Mouse (Mus musculus) granulocyte monocyte progenitor cell, adult 5-6 weeks (primary cell): Measurements from ENCODE around the gene Tekt3. TPM values are rescaled to one million over a fixed set of nuclear protein-coding genes. Genes with fewer than 3 reads are reported as not detected.

Source experiments
- ATAC-seq: replicated peaks from 2 replicates; pipeline ENCODE4 v1.8.0; 2016; ENCODE audit warnings: mild to moderate bottlenecking, moderate TSS enrichment, inconsistent platforms; ENCODE audit not compliant: poor library complexity, severe bottlenecking
- total RNA-seq, 2 experiments: library from RNA; stranded (forward) in 1 of 2; stranded (reverse) in 1 of 2; fragments of 200-712, 200-1000 nt in 1 of 2; fragments of >200 nt in 1 of 2; fragmentation: Nextera tagmentation in 1 of 2; gene quantifications; 2 replicates each; pipeline ENCODE4 v1.2.3; 2014 to 2017

Gene Tekt3
- total RNA-seq, 2 experiments from 2014 or later, result not detected

- ATAC-seq, result no peak
These were observed 80.9 kb downstream of the Tekt3 start for GRCm38 (mm10) chr11:63142311-63142710.

GRCm38 (mm10) chr11:63142816-63143215 lies 81.4 kb downstream of the Tekt3 start:
- no peak for ATAC-seq

GRCm38 (mm10) chr11:63143486-63143885 lies 82.0 kb downstream of the Tekt3 start:
- ATAC-seq, result no peak

Other genes starting within 250 kb of the Tekt3 start
- 12.2 and 29.7 TPM in 2 replicates for gene Trim16, start 241.4 kb upstream of the Tekt3 start, total RNA-seq (2014; fragmentation: Nextera tagmentation)
- gene Trim16, start 241.4 kb upstream of the Tekt3 start, total RNA-seq (2017), result 19.3 and 22.9 TPM in 2 replicates
- gene Fbxw10, start 214.6 kb upstream of the Tekt3 start, total RNA-seq (2014; fragmentation: Nextera tagmentation), result 2.5 and 4.9 TPM in 2 replicates
- 4.7 and 6.7 TPM in 2 replicates for gene Fbxw10, start 214.6 kb upstream of the Tekt3 start, total RNA-seq (2017)
- gene Tvp23b, start 182.2 kb upstream of the Tekt3 start, total RNA-seq (2014; fragmentation: Nextera tagmentation), result 23.8 and 24.3 TPM in 2 replicates
- gene Tvp23b, start 182.2 kb upstream of the Tekt3 start, total RNA-seq (2017), result 37.7 and 48.3 TPM in 2 replicates
- not detected in 2 replicates for gene Cdrt4, start 110.5 kb upstream of the Tekt3 start, total RNA-seq (2014; fragmentation: Nextera tagmentation)
- not detected in 2 replicates for gene Cdrt4, start 110.5 kb upstream of the Tekt3 start, total RNA-seq (2017)
- not detected in 2 replicates for gene Pmp22, start 67.3 kb downstream of the Tekt3 start, total RNA-seq (2014; fragmentation: Nextera tagmentation)
- gene Pmp22, start 67.3 kb downstream of the Tekt3 start, total RNA-seq (2017), result not detected in 2 replicates